Mouse (Mus musculus) small intestine, adult 2 months (tissue): ENCODE measurements around the gene Flnb.

Experiments used
- CTCF ChIP-seq: fragments of 200-500 bp; IDR thresholded peaks from 2 replicates; pipeline ENCODE4 v1.5.1; 2012; ENCODE audit warnings: low read depth, mild to moderate bottlenecking, control low read depth, inconsistent platforms, low read length, moderate library complexity, mixed read lengths; ENCODE audit not compliant: insufficient replicate concordance, insufficient read length; ENCODE audit errors: extremely low read depth
- POLR2A ChIP-seq: fragments of 200-500 bp; IDR thresholded peaks from 2 replicates; pipeline ENCODE4 v1.6.1; 2012; ENCODE audit warnings: low read depth, mild to moderate bottlenecking, control low read depth, inconsistent platforms, low read length, moderate library complexity

- TF ChIP-seq CTCF: no peak
- no peak for TF ChIP-seq POLR2A
Observed at GRCm38 (mm10) chr14:7941413-7941812, 123.7 kb downstream of the Flnb start.
